Mouse (Mus musculus): Measurements from ENCODE around the gene Kcnh4. TPM values are rescaled to one million over a fixed set of nuclear protein-coding genes. Genes with fewer than 3 reads are reported as not detected.

Kcnh4 gene
- polyA plus RNA-seq, 1 experiment, result not detected

DNA sequence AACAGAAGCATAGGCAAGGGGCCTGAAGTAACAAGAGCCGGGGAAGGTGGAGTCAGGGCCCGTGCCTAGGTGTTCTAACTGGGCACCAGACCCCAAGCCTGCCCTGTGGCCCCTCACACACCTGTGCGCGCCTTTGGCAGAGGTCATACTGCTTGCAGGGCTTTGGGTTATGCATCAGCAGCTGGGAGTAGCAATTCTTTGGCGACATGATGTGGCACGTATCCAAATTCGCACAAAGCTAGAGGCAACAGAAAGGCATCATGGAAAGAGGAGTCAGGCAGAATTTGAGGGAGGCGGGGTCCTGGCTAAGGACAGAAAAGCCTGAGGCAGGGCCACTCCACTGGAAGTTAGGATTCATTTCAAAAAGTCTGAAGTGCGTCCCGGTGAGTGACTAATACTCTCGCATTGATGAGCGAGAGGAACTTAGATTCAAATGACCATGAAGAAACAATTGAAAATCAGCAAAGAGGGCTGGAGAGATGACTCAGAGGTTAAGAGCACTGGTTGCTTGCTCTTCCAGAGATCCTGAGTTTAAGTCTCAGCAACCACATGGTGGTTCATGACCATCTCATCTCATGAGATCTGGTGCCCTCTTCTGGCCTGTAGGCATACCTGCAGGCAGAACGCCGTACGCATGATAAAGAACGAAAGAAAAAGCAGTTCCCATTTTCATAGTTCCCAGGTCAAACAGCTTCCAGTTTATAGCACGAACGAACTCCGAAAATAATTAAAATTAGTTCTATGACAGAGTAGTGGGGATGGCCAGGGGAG, 57.5 kb downstream of the Kcnh4 start:
- Histone ChIP-seq H3K36me3 (ENCODE audit: control insufficient read depth) (peaks cover 23% of the 10 kb centered on the region), H3K4me1 (ENCODE audit: control insufficient read depth) (peaks cover 30% of the 10 kb centered on the region), H3K27me3 (ENCODE audit: control insufficient read depth) (no peaks in the 10 kb centered on the region), H3K9me3 (ENCODE audit: control insufficient read depth, low read length) (no peaks in the 10 kb centered on the region), H3K4me3 (replicated peaks) (peak overlapping the region; percentile 48)
- TF ChIP-seq TAL1 (IDR thresholded peaks at IDR 0.05; ENCODE audit: low read length) (no peak), GATA1 (IDR thresholded peaks at IDR 0.05; ENCODE audit: low read length) (no peak)

- H3K4me3 ChIP-seq (replicated peaks), result peak overlapping the region; percentile 24
- H3K9me3 ChIP-seq (ENCODE audit: control insufficient read depth, low read length), result no peaks in the 10 kb centered on the region
- H3K4me1 ChIP-seq (ENCODE audit: control insufficient read depth), result peaks cover 30% of the 10 kb centered on the region
- no peak for TF ChIP-seq GATA1 (IDR thresholded peaks at IDR 0.05; ENCODE audit: low read length)
- no peak for TF ChIP-seq TAL1 (IDR thresholded peaks at IDR 0.05; ENCODE audit: low read length)
- H3K36me3 ChIP-seq (ENCODE audit: control insufficient read depth), result peaks cover 17% of the 10 kb centered on the region
- no peaks in the 10 kb centered on the region for H3K27me3 ChIP-seq (ENCODE audit: control insufficient read depth)
These were observed 58.4 kb downstream of the Kcnh4 start for GRCm38 (mm10) chr11:100701301-100701700.

DNA sequence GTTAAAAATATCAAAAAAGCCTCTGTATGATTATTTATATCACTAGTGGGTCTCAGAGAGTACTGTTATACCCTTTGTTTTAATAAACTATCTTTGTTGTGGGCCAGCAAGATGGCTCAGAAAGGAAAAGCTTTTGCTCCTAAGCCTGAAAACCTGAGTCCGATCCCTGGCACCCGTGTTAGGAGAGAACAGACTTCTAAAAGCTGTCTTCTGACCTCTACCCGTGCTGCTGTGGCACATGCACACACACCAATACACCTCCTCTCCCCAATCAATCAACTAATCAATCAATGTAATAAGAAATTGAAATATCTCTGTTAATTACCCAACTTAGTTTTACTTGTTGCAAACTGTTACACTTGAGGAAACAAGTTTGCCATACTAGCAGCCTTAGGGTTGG, 59.0 kb downstream of the Kcnh4 start:
- TF ChIP-seq GATA1 (IDR thresholded peaks at IDR 0.05; ENCODE audit: low read length) (no peak), TAL1 (IDR thresholded peaks at IDR 0.05; ENCODE audit: low read length) (no peak)
- Histone ChIP-seq H3K4me3 (replicated peaks) (no peak overlapping the region), H3K9me3 (ENCODE audit: control insufficient read depth, low read length) (no peaks in the 10 kb centered on the region), H3K4me1 (ENCODE audit: control insufficient read depth) (peaks cover 30% of the 10 kb centered on the region), H3K36me3 (ENCODE audit: control insufficient read depth) (peaks cover 11% of the 10 kb centered on the region), H3K27me3 (ENCODE audit: control insufficient read depth) (no peaks in the 10 kb centered on the region)

DNA sequence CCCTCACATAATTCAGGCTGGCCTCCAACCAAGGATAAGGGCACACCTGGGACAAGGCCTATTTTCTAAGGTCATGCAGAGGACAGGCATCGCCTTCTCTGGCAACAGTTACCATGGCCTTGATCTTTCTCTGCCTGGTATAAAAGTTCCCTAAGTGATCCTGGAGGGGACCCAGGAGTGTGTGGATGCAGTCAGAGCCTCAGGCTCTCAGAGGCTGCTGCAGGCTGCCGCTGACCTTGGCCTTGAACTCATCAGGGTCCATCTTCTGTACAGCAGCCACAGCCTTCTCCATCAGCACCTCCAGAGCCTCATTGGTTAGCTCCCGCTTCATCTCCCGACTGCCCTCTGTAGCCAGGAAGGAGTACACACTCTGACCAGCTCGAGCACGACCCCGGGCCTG, 61.8 kb downstream of the Kcnh4 start:
- peaks cover 18% of the 10 kb centered on the region for H3K4me1 ChIP-seq (ENCODE audit: control insufficient read depth)
- peaks cover 7% of the 10 kb centered on the region for H3K27me3 ChIP-seq (ENCODE audit: control insufficient read depth)
- TF ChIP-seq TAL1 (IDR thresholded peaks at IDR 0.05; ENCODE audit: low read length), result no peak
- no peak for TF ChIP-seq GATA1 (IDR thresholded peaks at IDR 0.05; ENCODE audit: low read length)
- H3K36me3 ChIP-seq (ENCODE audit: control insufficient read depth), result no peaks in the 10 kb centered on the region
- H3K9me3 ChIP-seq (ENCODE audit: control insufficient read depth, low read length), result no peaks in the 10 kb centered on the region
- H3K4me3 ChIP-seq (replicated peaks), result no peak overlapping the region

- Histone ChIP-seq H3K4me3 (replicated peaks) (no peak overlapping the region), H3K9me3 (ENCODE audit: control insufficient read depth, low read length) (no peaks in the 10 kb centered on the region), H3K4me1 (ENCODE audit: control insufficient read depth) (peaks cover 2% of the 10 kb centered on the region; the same call in 1 of the 2 replicates), H3K36me3 (ENCODE audit: control insufficient read depth) (no peaks in the 10 kb centered on the region), H3K27me3 (ENCODE audit: control insufficient read depth) (peaks cover 35% of the 10 kb centered on the region)
- no peak for TF ChIP-seq GATA1 (IDR thresholded peaks at IDR 0.05; ENCODE audit: low read length)
- no peak for TF ChIP-seq TAL1 (IDR thresholded peaks at IDR 0.05; ENCODE audit: low read length)
These were observed 64.8 kb downstream of the Kcnh4 start for GRCm38 (mm10) chr11:100694926-100695325.

DNA sequence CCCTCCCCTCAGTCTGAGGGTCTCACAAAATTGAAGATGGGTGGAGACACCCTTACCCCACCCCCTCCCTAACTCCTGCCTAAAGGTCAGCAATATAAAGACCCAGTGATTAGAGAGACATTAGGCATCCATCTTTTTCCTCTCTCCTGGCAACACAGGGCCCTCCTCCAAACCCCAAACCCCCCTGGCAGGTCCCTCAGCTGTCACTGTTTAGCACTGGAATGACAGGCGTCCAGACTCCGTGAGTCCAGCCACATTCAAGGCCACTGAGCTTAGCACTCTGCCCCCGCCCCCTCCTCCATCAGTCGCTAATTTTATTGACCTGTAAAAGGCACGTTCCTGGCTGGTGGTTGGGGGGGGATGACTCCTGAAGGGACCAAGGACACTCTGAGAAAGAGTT, 66.6 kb downstream of the Kcnh4 start:
- TF ChIP-seq GATA1 (IDR thresholded peaks at IDR 0.05; ENCODE audit: low read length) (no peak), TAL1 (IDR thresholded peaks at IDR 0.05; ENCODE audit: low read length) (no peak)
- Histone ChIP-seq H3K9me3 (ENCODE audit: control insufficient read depth, low read length) (no peaks in the 10 kb centered on the region), H3K4me3 (replicated peaks) (no peak overlapping the region), H3K27me3 (ENCODE audit: control insufficient read depth) (peaks cover 35% of the 10 kb centered on the region), H3K4me1 (ENCODE audit: control insufficient read depth) (peaks cover 2% of the 10 kb centered on the region; the same call in 1 of the 2 replicates), H3K36me3 (ENCODE audit: control insufficient read depth) (no peaks in the 10 kb centered on the region)

DNA sequence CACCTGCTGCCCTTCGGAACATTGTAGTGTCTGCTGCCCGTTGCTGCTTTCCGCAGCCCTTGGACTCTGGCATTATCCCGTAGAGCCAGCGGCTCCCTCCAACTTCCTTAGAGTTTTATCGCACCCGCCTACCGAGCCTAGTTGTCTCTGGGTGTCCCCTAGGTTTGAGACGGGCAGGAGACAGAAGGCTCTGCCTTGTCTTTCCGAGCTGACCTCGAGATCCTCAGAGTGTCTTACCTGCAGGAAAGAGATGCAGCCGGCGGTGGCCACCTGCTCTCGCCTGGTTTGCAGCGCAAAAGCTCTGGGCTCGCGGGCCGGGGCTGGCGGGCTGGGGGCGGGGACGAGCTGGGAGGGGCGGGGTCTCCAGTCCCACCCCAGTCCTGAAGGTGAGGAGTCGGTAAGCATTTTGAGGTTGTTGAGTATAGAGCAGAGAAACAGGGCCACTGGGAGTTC, 67.6 kb downstream of the Kcnh4 start, which contains the start of gene Zfp385c:
Gene Zfp385c, minus strand, starts transcription at position 292 of the 453 bp plus-strand sequence.
- no peaks in the 10 kb centered on the region for H3K36me3 ChIP-seq (ENCODE audit: control insufficient read depth)
- H3K9me3 ChIP-seq (ENCODE audit: control insufficient read depth, low read length), result no peaks in the 10 kb centered on the region
- no peak for TF ChIP-seq GATA1 (IDR thresholded peaks at IDR 0.05; ENCODE audit: low read length)
- no peak for TF ChIP-seq TAL1 (IDR thresholded peaks at IDR 0.05; ENCODE audit: low read length)
- no peak within 1 kb of the TSS for H3K4me3 ChIP-seq (replicated peaks)
- H3K27me3 ChIP-seq (ENCODE audit: control insufficient read depth), result peaks cover 35% of the 10 kb centered on the region
- H3K4me1 ChIP-seq (ENCODE audit: control insufficient read depth), result peaks cover 2% of the 10 kb centered on the region; the same call in 1 of the 2 replicates

DNA sequence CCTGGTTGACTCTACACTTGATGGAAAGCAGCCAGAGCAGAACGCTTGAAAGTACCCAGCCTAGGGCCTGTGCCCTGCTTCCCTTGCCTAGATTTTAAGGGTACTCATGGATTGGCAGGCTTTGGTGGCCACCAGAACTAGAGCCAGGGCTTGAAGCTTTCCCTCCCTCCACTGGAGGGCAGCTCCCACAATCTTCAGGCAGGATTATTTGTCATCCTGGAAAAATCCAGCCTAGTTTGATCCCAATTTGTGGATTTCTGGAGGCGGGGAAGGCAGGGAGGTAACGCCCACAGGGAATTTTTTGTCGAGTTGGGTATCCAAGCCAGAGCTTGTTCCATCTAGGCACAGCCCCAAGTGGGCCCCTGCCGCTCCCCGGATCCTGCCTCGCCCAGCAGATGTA, 69.4 kb downstream of the Kcnh4 start:
- H3K36me3 ChIP-seq (ENCODE audit: control insufficient read depth), result no peaks in the 10 kb centered on the region
- TF ChIP-seq TAL1 (IDR thresholded peaks at IDR 0.05; ENCODE audit: low read length), result no peak
- TF ChIP-seq GATA1 (IDR thresholded peaks at IDR 0.05; ENCODE audit: low read length), result no peak
- H3K9me3 ChIP-seq (ENCODE audit: control insufficient read depth, low read length), result no peaks in the 10 kb centered on the region
- peaks cover 35% of the 10 kb centered on the region for H3K27me3 ChIP-seq (ENCODE audit: control insufficient read depth)
- peaks cover 2% of the 10 kb centered on the region; the same call in 1 of the 2 replicates for H3K4me1 ChIP-seq (ENCODE audit: control insufficient read depth)
- no peak overlapping the region for H3K4me3 ChIP-seq (replicated peaks)

Other genes with a start within 250 kb of the Kcnh4 start
- 0.46 and 1.1 TPM in 2 replicates for gene Acly, start 231.9 kb downstream of the Kcnh4 start, polyA plus RNA-seq (2012)
- gene Ttc25, start 214.3 kb downstream of the Kcnh4 start, polyA plus RNA-seq (2012), result 0.01 TPM in 1 of 2 replicates, not detected in the other
- gene Cnp, start 185.0 kb downstream of the Kcnh4 start, polyA plus RNA-seq (2012), result 0.09 and 0.11 TPM in 2 replicates
- 3.2 and 4.0 TPM in 2 replicates for gene Nkiras2, start 140.7 kb downstream of the Kcnh4 start, polyA plus RNA-seq (2012)
- 3.2 and 4.0 TPM in 2 replicates for gene Dnajc7, start 139.8 kb downstream of the Kcnh4 start, polyA plus RNA-seq (2012)
- not detected in 2 replicates for gene Zfp385c, start 67.5 kb downstream of the Kcnh4 start, polyA plus RNA-seq (2012)
- 0.20 TPM in 1 of 2 replicates, not detected in the other for gene Dhx58, start 55.7 kb downstream of the Kcnh4 start, polyA plus RNA-seq (2012)
- 0.70 and 0.77 TPM in 2 replicates for gene Kat2a, start 47.5 kb downstream of the Kcnh4 start, polyA plus RNA-seq (2012)
- not detected in 2 replicates for gene Hspb9, start 46.1 kb downstream of the Kcnh4 start, polyA plus RNA-seq (2012)
- gene Rab5c, start 21.7 kb downstream of the Kcnh4 start, polyA plus RNA-seq (2012), result 80.2 and 82.1 TPM in 2 replicates
- gene Hcrt, start 3.0 kb upstream of the Kcnh4 start, polyA plus RNA-seq (2012), result not detected in 2 replicates
- 0.20 and 0.58 TPM in 2 replicates for gene Ghdc, start 11.0 kb upstream of the Kcnh4 start, polyA plus RNA-seq (2012)
- gene Stat5b, start 90.8 kb upstream of the Kcnh4 start, polyA plus RNA-seq (2012), result 0.67 and 0.90 TPM in 2 replicates
- 0.17 and 0.25 TPM in 2 replicates for gene Stat5a, start 99.4 kb upstream of the Kcnh4 start, polyA plus RNA-seq (2012)
- 0.96 and 1.2 TPM in 2 replicates for gene Stat3, start 179.6 kb upstream of the Kcnh4 start, polyA plus RNA-seq (2012)
- 0.08 and 0.23 TPM in 2 replicates for gene Cavin1, start 210.9 kb upstream of the Kcnh4 start, polyA plus RNA-seq (2012)
- 14.0 and 15.4 TPM in 2 replicates for gene Atp6v0a1, start 249.5 kb upstream of the Kcnh4 start, polyA plus RNA-seq (2012)